Mouse (Mus musculus) MEL (cell line): ENCODE results near the gene Smcp. TPM values are rescaled to one million over a fixed set of nuclear protein-coding genes. Genes with fewer than 3 reads are reported as not detected.

ENCODE experiments used
- polyA plus RNA-seq, 2 experiments: library from polyadenylated mRNA; stranded (reverse) in 1 of 2; unstranded in 1 of 2; fragments of >175 nt in 1 of 2; fragments of >200 nt in 1 of 2; gene quantifications; 2 replicates each; pipeline versions ENCODE4 v1.2.1 to v1.2.4; 2012; ENCODE audit warnings: low replicate concordance in 2 of 2, low read depth in 1 of 2; ENCODE audit not compliant: insufficient read length in 2 of 2, insufficient read depth in 1 of 2, missing spikeins in 1 of 2
- total RNA-seq: library from RNA; depleted of rRNA; stranded (reverse); fragments of 300-350 nt; gene quantifications from 2 replicates; pipeline ENCODE4 v1.2.3, GENCODE M21; 2012; rRNA removed

Gene Smcp
- total and polyA plus RNA-seq, 3 experiments: not detected

Other genes with a start within 250 kb of the Smcp start
- gene Sprr2d, start 249.9 kb downstream of the Smcp start, total RNA-seq: not detected in 2 replicates
- gene Sprr2d, start 249.9 kb downstream of the Smcp start, polyA plus RNA-seq: not detected
- gene Sprr2e, start 236.9 kb downstream of the Smcp start, total RNA-seq: not detected in 2 replicates
- gene Sprr2e, start 236.9 kb downstream of the Smcp start, polyA plus RNA-seq: not detected
- not detected in 2 replicates for gene Sprr2f, start 223.8 kb downstream of the Smcp start, total RNA-seq
- not detected for gene Sprr2f, start 223.8 kb downstream of the Smcp start, polyA plus RNA-seq
- not detected in 2 replicates for gene Sprr2h, start 203.3 kb downstream of the Smcp start, total RNA-seq
- not detected for gene Sprr2h, start 203.3 kb downstream of the Smcp start, polyA plus RNA-seq
- gene Sprr2i, start 181.0 kb downstream of the Smcp start, total RNA-seq: not detected in 2 replicates
- not detected for gene Sprr2i, start 181.0 kb downstream of the Smcp start, polyA plus RNA-seq
- gene Sprr2j-ps, start 170.9 kb downstream of the Smcp start, total RNA-seq: not detected in 2 replicates
- gene Sprr2j-ps, start 170.9 kb downstream of the Smcp start, polyA plus RNA-seq: not detected
- gene Gm9774, start 159.6 kb downstream of the Smcp start, total RNA-seq: 17.4 and 26.0 TPM in 2 replicates
- 100 to 1,000 TPM; 107 to 140 TPM for gene Gm9774, start 159.6 kb downstream of the Smcp start, polyA plus RNA-seq
- gene Sprr2k, start 156.4 kb downstream of the Smcp start, total RNA-seq: not detected in 2 replicates
- not detected for gene Sprr2k, start 156.4 kb downstream of the Smcp start, polyA plus RNA-seq
- gene Sprr1b, start 150.2 kb downstream of the Smcp start, total RNA-seq: not detected in 2 replicates
- gene Sprr1b, start 150.2 kb downstream of the Smcp start, polyA plus RNA-seq: not detected
- not detected in 2 replicates for gene Sprr3, start 130.3 kb downstream of the Smcp start, total RNA-seq
- not detected for gene Sprr3, start 130.3 kb downstream of the Smcp start, polyA plus RNA-seq
- not detected in 2 replicates for gene Sprr1a, start 103.1 kb downstream of the Smcp start, total RNA-seq
- gene Sprr1a, start 103.1 kb downstream of the Smcp start, polyA plus RNA-seq: not detected
- gene Sprr4, start 88.5 kb downstream of the Smcp start, total RNA-seq: not detected in 2 replicates
- gene Sprr4, start 88.5 kb downstream of the Smcp start, polyA plus RNA-seq: not detected
- gene 2310046K23Rik, start 54.5 kb downstream of the Smcp start, total RNA-seq: not detected in 2 replicates
- not detected for gene 2310046K23Rik, start 54.5 kb downstream of the Smcp start, polyA plus RNA-seq
- not detected in 2 replicates for gene Ivl, start 15.3 kb downstream of the Smcp start, total RNA-seq
- not detected for gene Ivl, start 15.3 kb downstream of the Smcp start, polyA plus RNA-seq
- not detected in 2 replicates for gene 2210017I01Rik, start 18.5 kb upstream of the Smcp start, total RNA-seq
- not detected for gene 2210017I01Rik, start 18.5 kb upstream of the Smcp start, polyA plus RNA-seq
- not detected in 2 replicates for gene Lce6a, start 32.7 kb upstream of the Smcp start, total RNA-seq
- gene Lce6a, start 32.7 kb upstream of the Smcp start, polyA plus RNA-seq: not detected
- gene Lce1a1, start 59.3 kb upstream of the Smcp start, total RNA-seq: not detected in 2 replicates
- gene Lce1a1, start 59.3 kb upstream of the Smcp start, polyA plus RNA-seq: not detected
- gene Lce1b, start 67.9 kb upstream of the Smcp start, total RNA-seq: not detected in 2 replicates
- not detected for gene Lce1b, start 67.9 kb upstream of the Smcp start, polyA plus RNA-seq
- gene Lce1a2, start 81.3 kb upstream of the Smcp start, total RNA-seq: not detected in 2 replicates
- gene Lce1a2, start 81.3 kb upstream of the Smcp start, polyA plus RNA-seq: not detected
- not detected in 2 replicates for gene Lce1c, start 90.2 kb upstream of the Smcp start, total RNA-seq
- not detected for gene Lce1c, start 90.2 kb upstream of the Smcp start, polyA plus RNA-seq
- gene Lce1d, start 98.2 kb upstream of the Smcp start, total RNA-seq: not detected in 2 replicates
- not detected for gene Lce1d, start 98.2 kb upstream of the Smcp start, polyA plus RNA-seq
- gene Lce1e, start 120.1 kb upstream of the Smcp start, total RNA-seq: not detected in 2 replicates
- gene Lce1e, start 120.1 kb upstream of the Smcp start, polyA plus RNA-seq: not detected
- gene Lce1f, start 131.4 kb upstream of the Smcp start, total RNA-seq: not detected in 2 replicates
- gene Lce1f, start 131.4 kb upstream of the Smcp start, polyA plus RNA-seq: not detected
- gene Gm38119, start 150.1 kb upstream of the Smcp start, total RNA-seq: not detected in 2 replicates
- not detected for gene Gm38119, start 150.1 kb upstream of the Smcp start, polyA plus RNA-seq
- gene Lce1g, start 163.3 kb upstream of the Smcp start, total RNA-seq: not detected in 2 replicates
- gene Lce1g, start 163.3 kb upstream of the Smcp start, polyA plus RNA-seq: not detected
- not detected in 2 replicates for gene Lce1h, start 176.1 kb upstream of the Smcp start, total RNA-seq
- gene Lce1h, start 176.1 kb upstream of the Smcp start, polyA plus RNA-seq: not detected
- gene Lce1i, start 189.9 kb upstream of the Smcp start, total RNA-seq: not detected in 2 replicates
- gene Lce1i, start 189.9 kb upstream of the Smcp start, polyA plus RNA-seq: not detected
- not detected in 2 replicates for gene Lce1j, start 201.5 kb upstream of the Smcp start, total RNA-seq
- not detected for gene Lce1j, start 201.5 kb upstream of the Smcp start, polyA plus RNA-seq
- not detected in 2 replicates for gene Lce1k, start 218.9 kb upstream of the Smcp start, total RNA-seq
- not detected for gene Lce1k, start 218.9 kb upstream of the Smcp start, polyA plus RNA-seq
- not detected in 2 replicates for gene Kprp, start 238.2 kb upstream of the Smcp start, total RNA-seq
- not detected for gene Kprp, start 238.2 kb upstream of the Smcp start, polyA plus RNA-seq